Mouse (Mus musculus) heart, embryonic 12.5 days (tissue): Measurements from ENCODE around the gene Crebbp. TPM values are rescaled to one million over a fixed set of nuclear protein-coding genes. Genes with fewer than 3 reads are reported as not detected.
A peak's percentile ranks its signal among the peaks of the same experiment; 100 is the strongest.
"Not testable (repeated sequence)": the region's sequence is repeated elsewhere in the genome, so short reads cannot be mapped to it uniquely, and the experiment has no call there.

Experiments
- ATAC-seq: fragments of 200-750 bp; cut with Nextera tagmentation; 2 replicates; pipeline ENCODE4 v1.8.0; 2017; ENCODE audit warnings: moderate TSS enrichment, moderate library complexity; ENCODE audit not compliant: insufficient number of reproducible peaks, low FRiP score
- H3K27ac ChIP-seq: fragments of 300-500 bp; sonication (generic); 2 replicates; pipeline ENCODE4 v1.5.1; 2016; ENCODE audit warnings: mild to moderate bottlenecking, moderate library complexity; ENCODE audit not compliant: poor library complexity, severe bottlenecking
- H3K27me3 ChIP-seq: fragments of 300-500 bp; sonication (generic); replicated peaks from 2 replicates; pipeline ENCODE4 v1.6.1; 2016; ENCODE audit warnings: mild to moderate bottlenecking, moderate library complexity
- H3K36me3 ChIP-seq: fragments of 300-500 bp; sonication (generic); 2 replicates; pipeline ENCODE4 v1.6.1; 2016; ENCODE audit warnings: mild to moderate bottlenecking, moderate library complexity
- H3K4me1 ChIP-seq: fragments of 300-500 bp; sonication (generic); replicated peaks from 2 replicates; pipeline ENCODE4 v1.6.1; 2016; ENCODE audit warnings: mild to moderate bottlenecking
- H3K4me2 ChIP-seq: fragments of 300-500 bp; sonication (generic); 2 replicates; pipeline ENCODE4 v1.6.1; 2016; ENCODE audit warnings: mild to moderate bottlenecking, moderate library complexity
- H3K4me3 ChIP-seq: fragments of 300-500 bp; sonication (generic); 2 replicates; pipeline ENCODE4 v1.5.1; 2016; ENCODE audit warnings: mild to moderate bottlenecking
- H3K9ac ChIP-seq: fragments of 300-500 bp; sonication (generic); 2 replicates; pipeline ENCODE4 v1.6.1; 2016; ENCODE audit warnings: mild to moderate bottlenecking, moderate library complexity
- H3K9me3 ChIP-seq: fragments of 300-500 bp; sonication (generic); replicated peaks from 2 replicates; pipeline ENCODE4 v1.6.1; 2016; ENCODE audit warnings: mild to moderate bottlenecking, moderate library complexity
- WGBS: fragments of 180-500 bp; shearing (Covaris S2); methylation state at CpG from one replicate; pipeline ENCODE4 v1.1.7; 2016; 5-methylcytosine and 5-hydroxymethylcytosine counted together
- polyA plus RNA-seq: library from polyadenylated mRNA; unstranded; fragments of >200 nt; fragmentation: Nextera tagmentation; extraction: Ambion mirVana; gene quantifications from 2 replicates; pipeline ENCODE4 v1.2.1, GENCODE M21; 2016

Gene Crebbp
- 23.2 and 30.1 TPM in 2 replicates for polyA plus RNA-seq

GRCm38 (mm10) chr16:4213799-4214551 is at the start of gene Crebbp:
Gene Crebbp (minus strand): TSS chr16:4213997.
- peak within 1 kb of the TSS; percentile 96 for H3K9ac ChIP-seq
- H3K9me3 ChIP-seq, result no peaks in the 10 kb centered on the region
- H3K27ac ChIP-seq, result peak within 1 kb of the TSS; percentile 98
- H3K27me3 ChIP-seq, result peaks cover 12% of the 10 kb centered on the region; the same call in 1 of the 2 replicates
- H3K4me2 ChIP-seq, result peak within 1 kb of the TSS; percentile 91
- WGBS, result 2% methylated on average over 77 of the region's 92 CpGs
- H3K4me3 ChIP-seq, result peak within 1 kb of the TSS; percentile 94
- peak; percentile 93 for ATAC-seq
- H3K36me3 ChIP-seq, result no peaks in the 10 kb centered on the region
- peaks cover 17% of the 10 kb centered on the region for H3K4me1 ChIP-seq

DNA sequence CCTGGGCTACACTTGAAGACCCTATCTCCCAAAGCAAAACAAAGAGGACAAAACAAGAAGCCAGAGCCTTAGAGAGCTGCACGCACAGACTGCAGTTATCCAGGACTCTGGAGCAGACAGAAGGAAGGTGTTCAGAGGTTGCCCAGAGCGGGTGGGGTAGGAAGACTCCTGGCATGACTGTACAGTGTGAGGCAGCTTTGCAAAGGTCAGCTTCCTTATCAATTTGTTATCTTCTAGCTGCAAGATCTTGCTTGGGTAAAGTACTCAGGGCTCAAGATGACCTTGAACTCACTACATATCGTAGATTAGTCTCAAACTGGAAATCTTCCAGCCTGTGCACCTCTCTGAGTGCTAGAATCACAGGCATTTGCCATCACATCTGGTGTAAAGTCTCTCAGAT is 49.7 kb upstream of the Crebbp start:
- Histone ChIP-seq H3K9ac (no peak overlapping the region), H3K4me3 (no peak overlapping the region), H3K4me1 (peaks cover 17% of the 10 kb centered on the region), H3K27ac (no peak overlapping the region), H3K9me3 (no peaks in the 10 kb centered on the region), H3K27me3 (no peaks in the 10 kb centered on the region), H3K4me2 (no peak overlapping the region), H3K36me3 (no peaks in the 10 kb centered on the region)
- 65% methylated on average over 3 of the region's 3 CpGs for WGBS
- no peak for ATAC-seq

GRCm38 (mm10) chr16:4257546-4257945 is 43.7 kb upstream of the Crebbp start:
- H3K4me2 ChIP-seq, result no peak overlapping the region
- ATAC-seq, result no peak
- no peaks in the 10 kb centered on the region for H3K27me3 ChIP-seq
- no peaks in the 10 kb centered on the region for H3K36me3 ChIP-seq
- no peak overlapping the region for H3K9ac ChIP-seq
- H3K9me3 ChIP-seq, result no peaks in the 10 kb centered on the region
- H3K27ac ChIP-seq, result no peak overlapping the region
- 74% methylated on average over 2 of the region's 2 CpGs for WGBS
- no peaks in the 10 kb centered on the region for H3K4me1 ChIP-seq
- no peak overlapping the region for H3K4me3 ChIP-seq

DNA sequence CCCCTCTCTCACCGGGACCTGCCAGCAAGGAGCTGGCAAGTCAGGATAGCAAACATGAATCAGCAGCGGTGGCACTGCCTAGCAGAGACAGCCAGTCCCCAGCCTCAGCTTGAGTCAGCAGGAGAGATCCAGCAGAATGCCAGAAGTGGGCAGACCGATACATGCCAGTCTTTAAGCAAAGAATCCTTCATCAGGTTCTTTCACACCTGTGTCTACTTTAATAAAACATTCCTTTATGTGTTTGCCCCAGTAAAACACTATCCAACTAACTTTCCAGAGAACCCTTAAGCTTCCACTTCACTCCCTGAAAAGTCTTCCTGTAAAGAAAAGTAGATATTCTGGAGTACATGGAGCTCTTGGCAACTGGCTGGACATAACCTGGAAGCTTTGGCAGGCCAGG is 35.0 kb upstream of the Crebbp start:
- 77% methylated on average over 3 of the region's 3 CpGs for WGBS
- no peak for ATAC-seq
- no peak overlapping the region for H3K4me3 ChIP-seq

DNA sequence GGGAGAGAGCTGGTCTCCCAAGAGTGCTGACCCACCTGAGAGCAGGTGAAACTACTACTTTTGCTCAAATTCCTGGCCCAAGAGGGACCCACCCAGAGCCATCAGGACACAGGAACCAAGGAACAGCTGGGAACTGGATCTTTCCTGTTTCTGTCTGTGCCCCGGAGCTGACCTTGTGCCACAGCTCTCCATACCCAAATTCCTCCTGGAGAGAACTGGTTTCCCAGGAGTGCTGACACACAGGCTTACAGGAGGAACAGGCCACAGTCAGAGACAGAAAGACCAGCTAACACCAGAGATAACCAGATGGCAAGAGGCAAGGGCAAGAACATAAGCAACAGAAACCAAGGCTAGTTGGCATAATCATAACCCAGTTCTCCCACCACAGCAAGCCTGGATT is 31.4 kb upstream of the Crebbp start:
- not testable (repeated sequence) for H3K4me3 ChIP-seq, ATAC-seq, H3K27ac ChIP-seq, H3K27me3 ChIP-seq, H3K9ac ChIP-seq, H3K36me3 ChIP-seq, H3K4me1 ChIP-seq, H3K4me2 ChIP-seq
- WGBS, result 93% methylated on average over 1 of the region's 1 CpGs
- peaks cover 15% of the 10 kb centered on the region for H3K9me3 ChIP-seq

More for the DNA sequence above, 35.0 kb upstream of the Crebbp start:
- H3K27me3 ChIP-seq, result no peaks in the 10 kb centered on the region
- H3K9me3 ChIP-seq, result peaks cover 21% of the 10 kb centered on the region
- no peak overlapping the region for H3K9ac ChIP-seq
- no peak overlapping the region for H3K27ac ChIP-seq
- H3K36me3 ChIP-seq, result no peaks in the 10 kb centered on the region
- H3K4me2 ChIP-seq, result no peak overlapping the region
- H3K4me1 ChIP-seq, result no peaks in the 10 kb centered on the region

GRCm38 (mm10) chr16:4236131-4236530 is 22.3 kb upstream of the Crebbp start:
- Histone ChIP-seq H3K27me3 (no peaks in the 10 kb centered on the region), H3K9me3 (no peaks in the 10 kb centered on the region), H3K4me2 (no peak overlapping the region), H3K27ac (no peak overlapping the region), H3K9ac (no peak overlapping the region), H3K4me1 (no peaks in the 10 kb centered on the region), H3K36me3 (no peaks in the 10 kb centered on the region), H3K4me3 (no peak overlapping the region)
- WGBS, result 71% methylated on average over 4 of the region's 4 CpGs
- ATAC-seq, result no peak

GRCm38 (mm10) chr16:4235587-4235986 is 21.8 kb upstream of the Crebbp start:
- H3K4me2 ChIP-seq, result no peak overlapping the region
- H3K9ac ChIP-seq, result no peak overlapping the region
- no peaks in the 10 kb centered on the region for H3K27me3 ChIP-seq
- no peak overlapping the region for H3K27ac ChIP-seq
- H3K4me3 ChIP-seq, result no peak overlapping the region
- H3K36me3 ChIP-seq, result no peaks in the 10 kb centered on the region
- H3K9me3 ChIP-seq, result no peaks in the 10 kb centered on the region
- no peaks in the 10 kb centered on the region for H3K4me1 ChIP-seq
- no peak for ATAC-seq

GRCm38 (mm10) chr16:4225841-4226240 is 12.0 kb upstream of the Crebbp start:
- no peak for ATAC-seq
- H3K36me3 ChIP-seq, result no peaks in the 10 kb centered on the region
- no peaks in the 10 kb centered on the region for H3K9me3 ChIP-seq
- 85% methylated on average over 2 of the region's 2 CpGs for WGBS
- H3K27me3 ChIP-seq, result no peaks in the 10 kb centered on the region
- no peak overlapping the region for H3K4me3 ChIP-seq
- H3K27ac ChIP-seq, result no peak overlapping the region
- no peak overlapping the region for H3K4me2 ChIP-seq
- no peak overlapping the region for H3K9ac ChIP-seq
- no peaks in the 10 kb centered on the region for H3K4me1 ChIP-seq

DNA sequence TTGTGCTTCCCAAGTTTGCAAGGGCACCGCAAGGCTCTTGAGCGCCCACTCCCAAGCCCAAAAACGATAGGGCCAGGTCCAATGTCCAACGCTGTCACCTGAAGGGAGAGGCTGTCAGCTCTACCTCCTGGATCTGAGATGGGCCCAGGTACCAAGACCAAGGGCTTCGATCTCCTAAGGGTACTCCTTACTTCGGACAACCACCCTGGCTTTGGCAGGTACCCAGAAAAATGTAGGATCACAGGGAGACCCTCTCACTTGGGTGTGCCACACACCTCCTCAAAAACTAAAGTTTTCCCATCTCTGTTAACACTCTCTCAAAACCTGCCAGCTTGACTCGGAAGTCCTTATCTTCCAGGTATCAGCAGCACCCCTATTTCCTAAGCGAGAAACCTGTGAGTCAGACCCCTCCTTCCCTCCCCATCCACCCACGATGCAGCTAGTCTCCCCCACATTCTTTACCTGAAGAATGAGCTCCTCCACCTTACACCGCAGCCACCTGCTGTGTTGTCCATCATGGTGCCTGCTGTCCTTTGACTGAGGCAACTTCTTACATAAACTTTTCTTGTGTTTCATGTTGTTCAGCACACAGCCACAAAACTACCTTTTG is 939 bp upstream of the Crebbp start:
- H3K9me3 ChIP-seq, result no peaks in the 10 kb centered on the region
- H3K4me2 ChIP-seq, result peak overlapping the region; percentile 91
- WGBS, result 33% methylated on average over 10 of the region's 10 CpGs
- H3K4me1 ChIP-seq, result peaks cover 15% of the 10 kb centered on the region
- H3K9ac ChIP-seq, result peak overlapping the region; percentile 92
- H3K4me3 ChIP-seq, result peak overlapping the region; percentile 94
- no peak for ATAC-seq
- H3K27me3 ChIP-seq, result peaks cover 12% of the 10 kb centered on the region; the same call in 1 of the 2 replicates
- no peaks in the 10 kb centered on the region for H3K36me3 ChIP-seq
- H3K27ac ChIP-seq, result no peak overlapping the region

GRCm38 (mm10) chr16:4212963-4213798 is 616 bp downstream of the Crebbp start:
- H3K27ac ChIP-seq, result peak overlapping the region; percentile 98
- H3K4me1 ChIP-seq, result peaks cover 19% of the 10 kb centered on the region
- peaks cover 2% of the 10 kb centered on the region; the same call in 1 of the 2 replicates for H3K36me3 ChIP-seq
- peak overlapping the region; percentile 70 for H3K4me2 ChIP-seq
- ATAC-seq, result peak; percentile 81
- WGBS, result 6% methylated on average over 105 of the region's 128 CpGs
- peak overlapping the region; percentile 96 for H3K9ac ChIP-seq
- H3K4me3 ChIP-seq, result peak overlapping the region; percentile 94
- H3K9me3 ChIP-seq, result no peaks in the 10 kb centered on the region
- H3K27me3 ChIP-seq, result peaks cover 12% of the 10 kb centered on the region; the same call in 1 of the 2 replicates
